Mouse (Mus musculus) macrophage (primary cell): ENCODE data around the gene Atp2c2. TPM values are rescaled to one million over a fixed set of nuclear protein-coding genes. Genes with fewer than 3 reads are reported as not detected.

Experiments
- H3K27ac ChIP-seq: fragments of 350-480 bp; formaldehyde crosslinking; 2 replicates; pipeline ENCODE4 v1.9.0; 2021
- H3K36me3 ChIP-seq: fragments of 350-480 bp; formaldehyde crosslinking; 2 replicates; pipeline ENCODE4 v1.9.0; 2021; ENCODE audit errors: inconsistent target
- H3K4me3 ChIP-seq: fragments of 350-480 bp; formaldehyde crosslinking; 2 replicates; pipeline ENCODE4 v1.9.0; 2021; ENCODE audit errors: inconsistent target
- H3K79me2 ChIP-seq: fragments of 350-480 bp; formaldehyde crosslinking; 2 replicates; pipeline ENCODE4 v1.9.0; 2021; ENCODE audit errors: inconsistent target
- WGBS: methylation state at CpG from one replicate; pipeline ENCODE4 v1.1.7; 2026; ENCODE audit warnings: inconsistent platforms; ENCODE audit not compliant: missing documents; 5-methylcytosine and 5-hydroxymethylcytosine counted together
- polyA plus RNA-seq: library from polyadenylated mRNA; stranded (reverse); fragments of 250-400 nt; gene quantifications from 3 replicates; pipeline ENCODE4 v1.2.4, GENCODE M21; 2018; ENCODE audit warnings: inconsistent platforms

The Atp2c2 gene
- polyA plus RNA-seq, 1 experiment from 2014 or later, result not detected

GRCm38 (mm10) chr8:119743291-119744026 lies 43.6 kb downstream of the Atp2c2 start:
- WGBS, result 71% methylated on average over 13 of the region's 13 CpGs
- H3K27ac ChIP-seq, result no peak overlapping the region
- H3K79me2 ChIP-seq, result no peaks in the 10 kb centered on the region
- no peaks in the 10 kb centered on the region for H3K36me3 ChIP-seq
- H3K4me3 ChIP-seq, result no peak overlapping the region

- WGBS, result 81% methylated on average over 4 of the region's 4 CpGs
- H3K27ac ChIP-seq, result no peak overlapping the region
- no peaks in the 10 kb centered on the region for H3K36me3 ChIP-seq
- no peaks in the 10 kb centered on the region for H3K79me2 ChIP-seq
- no peak overlapping the region for H3K4me3 ChIP-seq
These were observed 44.8 kb downstream of the Atp2c2 start for GRCm38 (mm10) chr8:119744604-119745003.

- WGBS, result 17% methylated on average over 28 of the region's 28 CpGs
- Histone ChIP-seq H3K4me3 (no peak overlapping the region), H3K79me2 (no peaks in the 10 kb centered on the region), H3K27ac (no peak overlapping the region), H3K36me3 (0 out of 2 replicates have a peak, but pooled peaks cover under 1% of the 10 kb centered on the region)
These were observed 55.7 kb downstream of the Atp2c2 start for GRCm38 (mm10) chr8:119755238-119756146.

DNA sequence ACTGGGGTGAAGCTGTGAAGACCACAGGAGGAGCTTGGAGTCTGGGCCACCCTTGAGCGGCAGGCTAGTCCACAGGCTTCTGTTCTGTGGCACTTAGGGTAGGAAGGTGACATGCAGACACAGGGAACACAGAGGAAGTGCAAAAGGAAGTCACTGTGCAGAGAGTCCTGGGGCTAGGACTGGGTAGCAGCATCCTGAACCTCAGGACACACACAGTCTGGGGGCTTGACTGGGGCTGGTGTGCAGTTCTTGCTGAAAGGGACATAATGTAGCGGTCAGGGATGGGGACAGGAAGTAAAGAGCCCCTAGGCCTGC lies 56.3 kb downstream of the Atp2c2 start:
- Histone ChIP-seq H3K79me2 (no peaks in the 10 kb centered on the region), H3K4me3 (no peak overlapping the region), H3K27ac (no peak overlapping the region), H3K36me3 (peaks cover 6% of the 10 kb centered on the region; the same call in 1 of the 2 replicates)
- 50% methylated on average over 2 of the region's 2 CpGs for WGBS

DNA sequence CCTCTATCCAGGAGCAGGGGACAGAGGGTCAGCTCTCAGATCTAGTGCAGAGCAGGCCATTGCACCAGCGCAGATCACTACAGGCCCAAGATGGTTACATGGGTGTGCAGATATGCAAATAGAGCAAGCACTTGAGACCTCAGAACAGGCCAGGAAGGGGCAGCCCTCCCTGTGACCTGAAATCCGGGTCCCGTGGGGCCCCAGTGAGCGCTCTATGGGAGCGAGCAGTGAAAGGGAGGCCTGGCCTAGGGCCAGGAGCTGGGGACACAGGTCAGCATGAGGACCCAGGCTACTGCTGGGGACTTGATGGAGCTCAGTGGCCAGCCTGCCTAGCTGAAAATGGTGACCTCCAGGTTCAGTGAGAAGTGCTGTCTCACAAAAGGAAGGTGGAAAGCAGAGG lies 56.7 kb downstream of the Atp2c2 start:
- H3K27ac ChIP-seq, result no peak overlapping the region
- H3K79me2 ChIP-seq, result no peaks in the 10 kb centered on the region
- 55% methylated on average over 5 of the region's 5 CpGs for WGBS
- H3K36me3 ChIP-seq, result peaks cover 10% of the 10 kb centered on the region; the same call in 1 of the 2 replicates
- no peak overlapping the region for H3K4me3 ChIP-seq

DNA sequence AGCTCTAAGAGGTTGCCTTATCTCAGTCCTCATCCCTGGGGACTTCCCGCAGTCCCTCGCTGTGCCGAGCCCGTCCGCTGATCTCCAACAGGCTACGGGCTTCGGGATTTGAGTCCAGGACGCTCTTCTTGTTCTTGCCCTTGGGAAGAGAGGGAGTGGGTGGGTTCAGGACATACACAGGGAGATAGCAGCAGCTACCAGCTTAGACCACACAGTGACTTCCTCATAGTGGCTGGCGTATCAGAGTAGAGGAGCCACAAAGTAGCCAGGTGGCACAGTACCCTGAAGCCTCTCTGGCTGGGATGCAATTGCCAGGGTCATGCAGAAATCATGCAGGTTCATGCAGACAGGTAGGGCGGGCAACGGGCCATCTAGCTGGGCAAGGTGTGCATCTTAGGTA lies 61.9 kb downstream of the Atp2c2 start:
- H3K79me2 ChIP-seq, result no peaks in the 10 kb centered on the region
- peaks cover 21% of the 10 kb centered on the region; the same call in 1 of the 2 replicates for H3K36me3 ChIP-seq
- H3K27ac ChIP-seq, result no peak overlapping the region
- no peak overlapping the region for H3K4me3 ChIP-seq
- 88% methylated on average over 11 of the region's 11 CpGs for WGBS

DNA sequence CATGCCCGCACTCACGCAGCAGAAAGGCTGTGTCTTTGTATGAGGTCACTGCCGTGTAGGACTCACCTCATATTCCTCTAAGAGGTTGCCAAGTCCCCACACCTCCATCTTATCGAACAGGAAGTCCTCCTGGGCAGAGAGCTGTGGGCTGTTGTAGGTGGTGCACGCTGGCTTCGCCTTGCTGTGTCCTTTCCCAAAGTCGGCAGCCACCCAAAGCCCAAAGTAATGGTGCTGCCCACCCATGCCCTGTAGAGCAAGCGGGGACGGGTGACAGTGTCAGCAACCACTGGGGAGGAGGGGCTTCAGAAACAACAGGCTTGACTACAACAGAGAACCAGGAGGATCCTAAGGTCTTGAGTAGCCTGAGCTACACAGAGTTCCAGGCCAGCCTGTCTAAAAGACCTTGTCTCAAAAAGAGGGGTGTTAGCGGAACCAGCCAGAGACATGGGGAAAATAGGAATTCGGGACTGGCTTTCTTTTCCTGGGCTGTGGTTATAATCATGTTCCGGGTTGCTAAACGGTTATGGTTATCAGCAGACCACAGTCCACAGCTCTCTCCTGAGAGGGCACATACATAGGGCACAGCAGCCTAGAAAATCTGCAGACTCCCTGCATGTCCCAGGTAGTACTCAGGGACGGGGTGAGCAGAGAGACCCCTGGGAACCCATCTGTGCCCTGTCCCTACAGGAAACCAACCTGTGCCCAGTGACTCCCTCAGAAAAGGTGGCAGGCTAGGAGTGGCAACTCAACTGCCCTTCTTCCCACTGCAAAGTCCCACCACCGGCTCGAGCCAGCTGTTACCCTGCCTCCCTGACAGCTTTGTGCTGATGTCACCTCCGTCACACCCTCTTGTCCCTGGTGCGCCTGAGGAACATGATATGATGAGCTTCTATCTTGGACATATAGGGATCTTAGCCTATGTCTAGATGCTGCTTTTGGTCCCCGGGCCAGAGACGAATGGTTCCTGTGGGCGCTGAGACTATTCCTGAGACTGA lies 62.7 kb downstream of the Atp2c2 start:
- no peak overlapping the region for H3K27ac ChIP-seq
- H3K36me3 ChIP-seq, result peaks cover 29% of the 10 kb centered on the region; the same call in 1 of the 2 replicates
- WGBS, result 92% methylated on average over 21 of the region's 21 CpGs
- no peak overlapping the region for H3K4me3 ChIP-seq
- no peaks in the 10 kb centered on the region for H3K79me2 ChIP-seq

- Histone ChIP-seq H3K27ac (no peak overlapping the region), H3K4me3 (no peak overlapping the region), H3K79me2 (no peaks in the 10 kb centered on the region), H3K36me3 (peaks cover 32% of the 10 kb centered on the region; the same call in 1 of the 2 replicates)
- 97% methylated on average over 10 of the region's 10 CpGs for WGBS
These were observed 65.5 kb downstream of the Atp2c2 start for GRCm38 (mm10) chr8:119765311-119765710.

DNA sequence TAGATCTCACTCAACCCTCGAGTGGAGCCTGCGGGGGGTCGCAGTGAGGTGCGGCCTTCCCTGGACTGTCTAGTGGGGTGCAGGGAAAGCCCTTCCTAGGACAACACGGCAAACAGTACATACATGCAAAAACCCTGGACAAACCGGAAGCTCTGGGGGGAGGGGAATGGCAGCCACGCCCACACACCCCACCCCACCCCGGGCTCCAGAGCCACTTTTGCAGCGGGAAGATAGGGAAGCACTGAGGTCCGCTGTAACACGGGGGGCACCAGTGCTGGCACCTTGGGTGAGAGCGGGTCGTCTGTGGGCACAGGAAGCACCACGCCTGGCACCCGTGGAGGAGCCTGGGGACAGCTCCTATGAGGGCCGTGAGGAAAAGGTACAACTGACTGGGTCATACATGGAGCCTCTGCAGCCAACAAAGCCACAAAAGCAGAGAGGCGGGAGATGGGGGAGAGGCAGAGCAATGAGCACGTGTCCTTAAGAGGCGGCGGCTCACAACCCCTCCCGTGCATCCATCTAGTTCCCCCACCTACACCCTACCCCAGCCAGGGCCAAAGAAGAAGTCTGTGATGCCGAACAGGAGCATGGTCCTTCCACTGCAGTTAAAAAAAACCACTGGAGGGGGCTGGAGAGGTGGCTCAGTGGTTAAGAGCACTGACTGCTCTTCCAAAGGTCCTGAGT lies 66.1 kb downstream of the Atp2c2 start:
- Histone ChIP-seq H3K79me2 (no peaks in the 10 kb centered on the region), H3K36me3 (peaks cover 30% of the 10 kb centered on the region; the same call in 1 of the 2 replicates), H3K4me3 (no peak overlapping the region), H3K27ac (no peak overlapping the region)
- WGBS, result 92% methylated on average over 22 of the region's 22 CpGs

GRCm38 (mm10) chr8:119776668-119777245 lies 76.9 kb downstream of the Atp2c2 start:
- 98% methylated on average over 7 of the region's 7 CpGs for WGBS

GRCm38 (mm10) chr8:119777765-119778164 lies 78.0 kb downstream of the Atp2c2 start:
- Histone ChIP-seq H3K4me3 (peak overlapping the region; percentile 85), H3K27ac (peak overlapping the region; percentile 68), H3K36me3 (no peaks in the 10 kb centered on the region), H3K79me2 (peaks cover 12% of the 10 kb centered on the region; the same call in 1 of the 2 replicates)
- 14% methylated on average over 7 of the region's 7 CpGs for WGBS

More at GRCm38 (mm10) chr8:119776668-119777245, 76.9 kb downstream of the Atp2c2 start:
- Histone ChIP-seq H3K27ac (no peak overlapping the region), H3K36me3 (peaks cover 5% of the 10 kb centered on the region; the same call in 1 of the 2 replicates), H3K79me2 (peaks cover 12% of the 10 kb centered on the region; the same call in 1 of the 2 replicates), H3K4me3 (no peak overlapping the region)

DNA sequence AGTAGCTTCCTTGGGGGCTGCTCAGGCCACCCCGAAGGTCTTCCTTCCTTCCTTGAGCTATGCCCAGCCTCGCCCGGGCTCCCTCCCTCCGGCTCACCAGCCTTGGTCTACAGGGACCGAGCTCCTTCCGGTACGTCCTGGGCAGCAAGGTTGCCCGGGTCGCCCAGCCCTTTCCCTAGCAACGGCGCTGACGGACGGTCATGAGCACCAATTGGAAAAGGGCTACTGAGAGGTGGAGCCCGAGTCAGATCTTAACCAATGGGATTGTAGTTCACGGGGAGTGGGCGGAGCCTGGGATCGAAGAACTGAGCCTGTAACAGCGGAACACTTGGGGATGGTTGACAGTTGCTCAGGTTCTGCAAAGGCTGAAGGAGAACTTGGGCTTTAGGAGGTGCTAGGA lies 78.5 kb downstream of the Atp2c2 start, which contains the start of gene Tldc1:
Gene Tldc1, minus strand, starts transcription at position 154 of the 400 bp plus-strand sequence.
- Histone ChIP-seq H3K27ac (peak within 1 kb of the TSS; percentile 68), H3K4me3 (peak within 1 kb of the TSS; percentile 85), H3K36me3 (no peaks in the 10 kb centered on the region), H3K79me2 (peaks cover 12% of the 10 kb centered on the region; the same call in 1 of the 2 replicates)
- WGBS, result 1% methylated on average over 13 of the region's 18 CpGs
